In genomic region chr5:139541151-139542042, GRCm38 (mm10) we compare ENCODE assay signal across 11 mouse cellular contexts. TPM values are rescaled to one million over a fixed set of nuclear protein-coding genes. Genes with fewer than 3 reads are reported as not detected.
A peak's percentile ranks its signal among the peaks of the same experiment; 100 is the strongest.
DNase-seq lines count a peak whose midpoint lies in the region; TF ChIP-seq lines count a peak whose summit lies in the region.
"Had no signal": no experiment of that assay in that cellular context is flagged by ENCODE, and none has a peak within 500 bp of the region (broad histone marks: within the 10 kb centered on the region; RNA-seq: fewer than 3 reads in every experiment).

No protein-coding gene starts in this region.

- peak overlapping the region; percentile 43; the same call in 1 of the 2 replicates for H3K4me3 ChIP-seq in gastrocnemius, adult 2 months
- H3K4me3 ChIP-seq in embryonic facial prominence, embryonic 10.5 days: peak overlapping the region; percentile 36
- H3K4me3 ChIP-seq in limb, embryonic 10.5 days: no peak overlapping the region

- no peak overlapping the region for H3K27ac ChIP-seq in gastrocnemius, adult 2 months
- no peak overlapping the region for H3K27ac ChIP-seq in embryonic facial prominence, embryonic 10.5 days (replicated peaks)
- H3K27ac ChIP-seq in limb, embryonic 10.5 days: no peak overlapping the region

- H3K4me1 ChIP-seq in embryonic facial prominence, embryonic 10.5 days: peaks cover 66% of the 10 kb centered on the region
- H3K4me1 ChIP-seq in limb, embryonic 10.5 days: peaks cover 34% of the 10 kb centered on the region

- intact Hi-C loops in gastrocnemius, adult 2 months (cut with DNase I): no loop called here
- intact Hi-C loops in gastrocnemius, postnatal 36 days (cut with DNase I): no loop called here

- no peaks in the 10 kb centered on the region for H3K9me3 ChIP-seq in embryonic facial prominence, embryonic 10.5 days
- no peaks in the 10 kb centered on the region for H3K9me3 ChIP-seq in limb, embryonic 10.5 days (replicated peaks)

- no peaks in the 10 kb centered on the region for H3K36me3 ChIP-seq in embryonic facial prominence, embryonic 10.5 days (replicated peaks)
- no peaks in the 10 kb centered on the region for H3K36me3 ChIP-seq in limb, embryonic 10.5 days

- H3K27me3 ChIP-seq in embryonic facial prominence, embryonic 10.5 days (replicated peaks; ENCODE audit: low read depth, poor library complexity, severe bottlenecking): peaks cover 100% of the 10 kb centered on the region
- peaks cover 100% of the 10 kb centered on the region for H3K27me3 ChIP-seq in limb, embryonic 10.5 days (ENCODE audit: low read depth, poor library complexity, severe bottlenecking)

- TF ChIP-seq CTCF in gastrocnemius, adult 2 months (IDR thresholded peaks at IDR 0.05): no peak

- WGBS in embryonic facial prominence, embryonic 10.5 days: under 1% methylated on average over 44 of the region's 44 CpGs
- WGBS in limb, embryonic 10.5 days: 1% methylated on average over 44 of the region's 44 CpGs

- no peak for DNase-seq in gastrocnemius, adult 2 months
- no peak for DNase-seq in gastrocnemius, postnatal 36 days
- peak; percentile 29 for DNase-seq in R1 (ENCODE audit: low read depth, low spot score)
- peak; percentile 65 for DNase-seq in embryonic facial prominence, embryonic 10.5 days (ENCODE audit: low spot score)
- peak; percentile 69 for DNase-seq in limb, embryonic 10.5 days (ENCODE audit: low spot score)
- DNase-seq in layer of hippocampus, postnatal 36 days: no peak
- DNase-seq in spleen, postnatal 10 days (ENCODE audit: low spot score in 2 of 2): no peak
- no peak for DNase-seq in right cerebral cortex, postnatal 10 days (ENCODE audit: low spot score in 2 of 2)
- DNase-seq: heart, adult 11 months had no signal

RNA-seq across cellular contexts. Expression of gene Uncx, which starts 1.9 kb away (rescaled TPM):
- total RNA-seq in gastrocnemius, adult 2 months (2021): not detected
- total RNA-seq in gastrocnemius, postnatal 36 days (2021): not detected
- polyA plus RNA-seq in embryonic facial prominence, embryonic 10.5 days (2016; fragmentation: Nextera tagmentation; extraction: Ambion mirVana): 3.3 and 4.7 TPM in 2 replicates
- polyA plus RNA-seq in limb, embryonic 10.5 days (2016; fragmentation: Nextera tagmentation; extraction: Ambion mirVana): 0.50 and 1.1 TPM in 2 replicates
- under 1 TPM in 1 of 2 experiments, not detected in 1; 0.12 TPM for total RNA-seq in layer of hippocampus, postnatal 36 days (2021)
- polyA plus RNA-seq: cortical plate, adult 2 months; lung, embryonic 16.5 days had no signal

RNA-seq across cellular contexts. Expression of gene Zfand2a, which starts 57.0 kb away (rescaled TPM):
- total RNA-seq in gastrocnemius, adult 2 months (2021): 10 to 100 TPM in 1 of 2 experiments, 1 to 10 TPM in 1; 8.5 to 10.3 TPM
- 1 to 10 TPM; 6.9 to 7.6 TPM for total RNA-seq in gastrocnemius, postnatal 36 days (2021)
- polyA plus RNA-seq in embryonic facial prominence, embryonic 10.5 days (2016; fragmentation: Nextera tagmentation; extraction: Ambion mirVana): 10.2 and 12.5 TPM in 2 replicates
- 12.5 and 12.8 TPM in 2 replicates for polyA plus RNA-seq in limb, embryonic 10.5 days (2016; fragmentation: Nextera tagmentation; extraction: Ambion mirVana)
- total RNA-seq in layer of hippocampus, postnatal 36 days (2021): 10 to 100 TPM; 62.5 to 66.6 TPM

Comparison
In these comparisons a context has a peak if more than half of its experiments do, and no peak if none do; other contexts are left out.
1. DNase-seq: peak in R1 (single experiment), embryonic facial prominence, embryonic 10.5 days (single experiment) and limb, embryonic 10.5 days (single experiment); none in gastrocnemius, adult 2 months (single experiment), gastrocnemius, postnatal 36 days (0 of 2), layer of hippocampus, postnatal 36 days (0 of 2), spleen, postnatal 10 days (0 of 2) and right cerebral cortex, postnatal 10 days (0 of 2).
2. RNA of gene Zfand2a, which starts 57.0 kb away (total RNA-seq): 62.5 to 66.6 TPM in layer of hippocampus, postnatal 36 days; 8.5 to 10.3 TPM in gastrocnemius, adult 2 months and 6.9 to 7.6 TPM in gastrocnemius, postnatal 36 days; every median in the first group is over 4 times any median in the second.